Mouse (Mus musculus): ENCODE measurements around the gene Msmb. TPM values are rescaled to one million over a fixed set of nuclear protein-coding genes. Genes with fewer than 3 reads are reported as not detected.

Gene Msmb
- not detected in 2 replicates for polyA plus RNA-seq (2012; rRNA removed)

- DNase-seq: no peak
- Histone ChIP-seq H3K4me1 (ENCODE audit: control insufficient read depth, insufficient read depth, low read length) (no peaks in the 10 kb centered on the region), H3K27ac (ENCODE audit: insufficient read depth, low read length) (no peak within 1 kb of the TSS), H3K27me3 (ENCODE audit: control insufficient read depth, insufficient read depth, low read length) (no peaks in the 10 kb centered on the region), H3K4me3 (replicated peaks; ENCODE audit: insufficient read depth, low read depth, low read length) (no peak within 1 kb of the TSS)
- WGBS: 82% methylated on average over 5 of the region's 5 CpGs
- no peak for TF ChIP-seq CTCF (IDR thresholded peaks at IDR 0.05; ENCODE audit: borderline replicate concordance, insufficient read depth, low read depth, low read length)
- no peak for TF ChIP-seq POLR2A (IDR thresholded peaks at IDR 0.05; ENCODE audit: borderline replicate concordance, insufficient read depth, low read length)
Observed at GRCm38 (mm10) chr14:32141723-32142122, at the start of gene Msmb. Gene Msmb (plus strand): TSS chr14:32142023.

- no peaks in the 10 kb centered on the region for H3K27me3 ChIP-seq (ENCODE audit: control insufficient read depth, insufficient read depth, low read length)
- no peak overlapping the region for H3K4me3 ChIP-seq (replicated peaks; ENCODE audit: insufficient read depth, low read depth, low read length)
- no peak for TF ChIP-seq CTCF (IDR thresholded peaks at IDR 0.05; ENCODE audit: borderline replicate concordance, insufficient read depth, low read depth, low read length)
- TF ChIP-seq POLR2A (IDR thresholded peaks at IDR 0.05; ENCODE audit: borderline replicate concordance, insufficient read depth, low read length): no peak
- WGBS: 67% methylated on average over 1 of the region's 1 CpGs
- H3K27ac ChIP-seq (ENCODE audit: insufficient read depth, low read length): no peak overlapping the region
- H3K4me1 ChIP-seq (ENCODE audit: control insufficient read depth, insufficient read depth, low read length): no peaks in the 10 kb centered on the region
- no peak for DNase-seq
Observed at GRCm38 (mm10) chr14:32093018-32093417, 48.8 kb upstream of the Msmb start.

DNA sequence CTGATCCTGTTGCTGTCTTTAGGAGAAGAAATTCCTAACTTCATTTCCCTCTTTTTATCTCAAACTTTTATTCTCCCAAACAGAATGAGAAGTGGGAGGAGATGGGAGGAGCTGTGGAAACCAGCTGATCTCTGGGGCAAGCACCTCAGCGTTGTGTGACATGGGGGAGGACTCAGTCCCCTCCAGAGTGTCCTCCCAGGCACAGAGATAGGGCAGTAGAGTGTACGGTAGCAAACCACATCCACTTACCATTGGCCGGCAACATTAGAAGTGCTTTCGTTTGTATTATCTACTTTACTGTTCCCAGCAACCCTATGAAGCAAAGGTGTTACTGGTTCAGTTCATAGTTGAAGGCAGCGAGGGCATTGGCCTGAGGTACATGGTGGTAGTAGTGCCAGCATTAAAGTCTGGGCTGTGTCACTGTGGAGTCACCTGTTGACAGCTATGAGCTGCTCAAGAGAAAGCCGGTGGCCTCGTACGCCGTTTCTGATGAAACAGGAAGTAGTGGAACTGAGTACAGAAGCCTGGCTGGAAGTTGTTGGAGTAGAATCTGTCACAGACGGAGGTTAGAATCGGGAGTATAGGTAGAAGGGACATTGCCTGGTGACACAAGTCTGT is 48.2 kb upstream of the Msmb start:
- Histone ChIP-seq H3K27ac (ENCODE audit: insufficient read depth, low read length) (no peak overlapping the region), H3K27me3 (ENCODE audit: control insufficient read depth, insufficient read depth, low read length) (no peaks in the 10 kb centered on the region), H3K4me3 (replicated peaks; ENCODE audit: insufficient read depth, low read depth, low read length) (no peak overlapping the region), H3K4me1 (ENCODE audit: control insufficient read depth, insufficient read depth, low read length) (no peaks in the 10 kb centered on the region)
- DNase-seq: no peak
- no peak for TF ChIP-seq POLR2A (IDR thresholded peaks at IDR 0.05; ENCODE audit: borderline replicate concordance, insufficient read depth, low read length)
- TF ChIP-seq CTCF (IDR thresholded peaks at IDR 0.05; ENCODE audit: borderline replicate concordance, insufficient read depth, low read depth, low read length): no peak
- WGBS: 91% methylated on average over 11 of the region's 11 CpGs

DNA sequence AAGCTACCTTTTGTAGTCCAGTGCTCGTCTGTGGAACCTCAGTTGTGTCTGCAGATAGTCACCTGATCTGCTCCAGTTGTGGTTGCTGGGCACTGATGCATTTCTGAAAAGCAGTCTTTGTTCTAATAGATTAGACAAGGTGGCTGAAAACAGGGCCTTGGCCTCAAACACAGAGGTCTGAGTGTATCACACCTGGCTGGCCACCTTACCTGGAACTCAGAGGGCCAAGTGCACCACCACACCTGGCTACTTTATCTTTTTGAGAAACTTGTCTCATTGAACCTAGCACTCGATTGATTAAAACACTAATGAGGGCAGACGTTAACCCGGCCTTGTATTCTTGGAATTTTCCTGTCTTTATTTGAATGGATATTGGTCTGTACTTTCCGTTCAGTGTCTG is 46.2 kb upstream of the Msmb start:
- Histone ChIP-seq H3K27ac (ENCODE audit: insufficient read depth, low read length) (no peak overlapping the region), H3K4me1 (ENCODE audit: control insufficient read depth, insufficient read depth, low read length) (no peaks in the 10 kb centered on the region), H3K4me3 (replicated peaks; ENCODE audit: insufficient read depth, low read depth, low read length) (no peak overlapping the region), H3K27me3 (ENCODE audit: control insufficient read depth, insufficient read depth, low read length) (no peaks in the 10 kb centered on the region)
- DNase-seq: no peak
- 89% methylated on average over 5 of the region's 5 CpGs for WGBS
- TF ChIP-seq POLR2A (IDR thresholded peaks at IDR 0.05; ENCODE audit: borderline replicate concordance, insufficient read depth, low read length) (no peak), CTCF (IDR thresholded peaks at IDR 0.05; ENCODE audit: borderline replicate concordance, insufficient read depth, low read depth, low read length) (no peak)

DNA sequence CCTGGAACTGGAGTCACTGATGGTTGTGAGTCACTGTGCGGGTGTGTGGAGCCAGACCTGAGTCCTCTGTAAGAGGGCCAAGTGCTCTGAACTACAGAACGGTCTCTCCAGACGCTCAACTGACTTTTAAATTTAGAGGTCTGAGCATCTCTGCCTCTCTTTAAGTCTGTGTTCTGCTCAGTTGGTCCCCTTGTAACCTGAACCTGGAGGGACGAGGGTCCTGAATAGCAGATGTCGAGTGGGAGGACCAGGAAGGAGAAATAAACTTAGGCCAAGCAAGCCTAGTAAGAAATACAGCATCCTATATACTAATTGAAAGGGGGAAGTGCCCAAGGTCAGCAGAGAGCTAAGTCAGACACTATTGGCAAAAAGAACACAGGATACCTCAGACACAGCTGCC is 45.1 kb upstream of the Msmb start:
- no peaks in the 10 kb centered on the region for H3K4me1 ChIP-seq (ENCODE audit: control insufficient read depth, insufficient read depth, low read length)
- no peak for DNase-seq
- no peak overlapping the region for H3K4me3 ChIP-seq (replicated peaks; ENCODE audit: insufficient read depth, low read depth, low read length)
- 88% methylated on average over 5 of the region's 5 CpGs for WGBS
- no peak overlapping the region for H3K27ac ChIP-seq (ENCODE audit: insufficient read depth, low read length)
- no peak for TF ChIP-seq POLR2A (IDR thresholded peaks at IDR 0.05; ENCODE audit: borderline replicate concordance, insufficient read depth, low read length)
- no peak for TF ChIP-seq CTCF (IDR thresholded peaks at IDR 0.05; ENCODE audit: borderline replicate concordance, insufficient read depth, low read depth, low read length)
- no peaks in the 10 kb centered on the region for H3K27me3 ChIP-seq (ENCODE audit: control insufficient read depth, insufficient read depth, low read length)

DNA sequence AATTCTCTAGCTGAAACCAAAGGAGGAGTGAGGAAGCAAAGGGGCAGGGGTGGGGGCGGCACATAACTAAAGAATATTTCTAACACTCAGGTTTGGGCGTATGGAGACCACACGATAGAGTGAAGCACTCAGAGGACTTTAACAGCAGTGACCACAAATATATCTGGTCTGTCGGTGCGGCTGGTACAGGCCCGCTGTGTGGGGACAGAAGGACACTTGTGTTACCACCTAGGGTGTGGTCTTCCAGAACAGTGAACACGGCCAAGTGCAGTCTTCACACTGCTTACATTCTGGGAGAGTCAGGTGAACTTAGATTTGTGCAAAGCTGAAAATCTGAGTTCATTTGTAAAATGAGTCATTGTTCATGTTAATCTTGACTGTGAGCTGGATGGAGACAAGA is 44.1 kb upstream of the Msmb start:
- TF ChIP-seq CTCF (IDR thresholded peaks at IDR 0.05; ENCODE audit: borderline replicate concordance, insufficient read depth, low read depth, low read length) (no peak), POLR2A (IDR thresholded peaks at IDR 0.05; ENCODE audit: borderline replicate concordance, insufficient read depth, low read length) (no peak)
- WGBS: 94% methylated on average over 7 of the region's 7 CpGs
- no peaks in the 10 kb centered on the region for H3K27me3 ChIP-seq (ENCODE audit: control insufficient read depth, insufficient read depth, low read length)
- no peaks in the 10 kb centered on the region for H3K4me1 ChIP-seq (ENCODE audit: control insufficient read depth, insufficient read depth, low read length)
- H3K4me3 ChIP-seq (replicated peaks; ENCODE audit: insufficient read depth, low read depth, low read length): no peak overlapping the region
- H3K27ac ChIP-seq (ENCODE audit: insufficient read depth, low read length): no peak overlapping the region
- DNase-seq: no peak

DNA sequence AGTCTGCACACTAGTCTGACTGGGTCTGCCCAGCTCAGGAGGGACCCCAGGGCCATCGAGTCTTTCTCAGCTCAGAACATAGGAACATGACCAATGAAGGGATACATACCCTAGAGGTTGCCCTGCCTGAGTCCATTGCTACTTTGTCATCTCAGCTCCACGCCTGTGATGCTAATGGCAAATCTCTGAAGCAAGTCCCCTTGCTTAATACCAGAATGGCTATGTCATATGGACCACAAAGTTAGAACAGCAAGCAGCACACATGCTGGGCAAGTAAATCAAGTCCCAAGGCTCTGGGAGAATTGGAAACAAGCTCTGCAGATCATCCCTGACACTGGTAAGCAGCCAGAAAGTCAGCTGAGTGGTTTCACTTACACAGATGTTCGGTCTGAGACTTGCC is 42.9 kb upstream of the Msmb start:
- no peak for DNase-seq
- 94% methylated on average over 3 of the region's 3 CpGs for WGBS

DNA sequence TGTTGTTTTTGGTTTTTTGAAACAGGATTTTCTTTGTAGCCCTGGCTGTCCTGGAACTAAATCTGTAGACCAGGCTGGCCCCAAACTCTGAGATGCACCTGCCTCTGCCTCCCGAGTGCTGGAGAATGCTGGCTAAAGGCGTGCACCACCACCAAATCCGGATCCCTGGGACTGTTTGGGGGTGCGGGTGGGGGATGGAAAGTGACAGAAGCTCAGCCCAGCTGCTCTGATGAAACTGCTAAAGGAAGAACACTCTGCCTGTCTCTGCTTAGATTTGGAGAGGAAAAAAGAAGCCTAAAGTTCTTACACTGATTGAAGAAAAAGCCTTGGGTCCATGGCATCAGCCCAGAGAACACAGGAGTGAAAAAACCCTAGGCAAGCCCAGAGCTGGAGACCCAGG is 38.3 kb upstream of the Msmb start:
- Histone ChIP-seq H3K4me3 (replicated peaks; ENCODE audit: insufficient read depth, low read depth, low read length) (no peak overlapping the region), H3K4me1 (ENCODE audit: control insufficient read depth, insufficient read depth, low read length) (peaks cover 5% of the 10 kb centered on the region; the same call in 1 of the 2 replicates), H3K27ac (ENCODE audit: insufficient read depth, low read length) (no peak overlapping the region), H3K27me3 (ENCODE audit: control insufficient read depth, insufficient read depth, low read length) (no peaks in the 10 kb centered on the region)
- TF ChIP-seq CTCF (IDR thresholded peaks at IDR 0.05; ENCODE audit: borderline replicate concordance, insufficient read depth, low read depth, low read length) (no peak), POLR2A (IDR thresholded peaks at IDR 0.05; ENCODE audit: borderline replicate concordance, insufficient read depth, low read length) (no peak)
- no peak for DNase-seq
- WGBS: 86% methylated on average over 4 of the region's 4 CpGs

More for the DNA sequence above, 42.9 kb upstream of the Msmb start:
- H3K27me3 ChIP-seq (ENCODE audit: control insufficient read depth, insufficient read depth, low read length): no peaks in the 10 kb centered on the region
- TF ChIP-seq CTCF (IDR thresholded peaks at IDR 0.05; ENCODE audit: borderline replicate concordance, insufficient read depth, low read depth, low read length) (no peak), POLR2A (IDR thresholded peaks at IDR 0.05; ENCODE audit: borderline replicate concordance, insufficient read depth, low read length) (no peak)
- no peak overlapping the region for H3K4me3 ChIP-seq (replicated peaks; ENCODE audit: insufficient read depth, low read depth, low read length)
- no peaks in the 10 kb centered on the region for H3K4me1 ChIP-seq (ENCODE audit: control insufficient read depth, insufficient read depth, low read length)
- no peak overlapping the region for H3K27ac ChIP-seq (ENCODE audit: insufficient read depth, low read length)

Data from cerebellum, adult 2 months (tissue).